Mouse (Mus musculus): ENCODE measurements around the gene Atp6v1c2.

The Atp6v1c2 gene

DNA sequence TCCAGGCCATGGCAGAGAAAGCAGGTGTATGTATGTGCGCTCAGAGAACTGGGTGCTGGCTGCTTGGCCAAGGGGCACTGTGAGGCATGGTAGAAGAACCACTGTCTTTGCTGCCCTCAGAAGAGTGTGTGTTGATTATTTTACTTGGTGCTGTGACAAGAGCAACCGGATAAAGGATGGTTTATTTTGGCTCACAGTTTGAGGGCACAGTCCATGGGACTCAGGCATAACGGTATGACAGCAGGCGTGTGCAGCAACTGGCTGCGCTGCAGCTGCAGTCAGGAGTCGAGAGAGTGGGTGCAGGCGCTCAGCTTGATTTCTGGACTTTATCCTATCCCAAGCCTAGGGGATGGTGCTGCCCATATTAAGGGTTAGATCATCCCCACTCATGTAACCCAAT is 70.7 kb downstream of the Atp6v1c2 start:
- DNase-seq (ENCODE audit: low read depth): no peak

DNA sequence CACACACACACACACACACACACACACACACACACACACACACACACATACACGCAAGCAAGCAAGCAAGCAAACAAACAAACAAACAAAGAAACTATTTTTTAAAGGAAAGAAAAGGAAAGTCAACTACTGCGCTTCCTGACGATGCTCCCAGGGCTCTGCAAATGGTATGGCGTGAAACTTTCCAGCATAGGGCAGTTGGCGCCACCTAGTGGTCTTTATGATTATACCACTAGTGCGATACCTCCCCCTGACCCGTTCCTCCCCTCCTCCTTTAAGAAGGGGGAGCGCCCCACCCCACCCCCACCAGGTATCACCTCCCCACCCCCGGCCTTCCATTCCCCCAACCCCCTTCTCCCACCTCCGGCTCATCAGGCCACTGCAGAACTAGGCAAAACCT is 72.3 kb downstream of the Atp6v1c2 start:
- DNase-seq (ENCODE audit: low read depth): peak; percentile 30

DNA sequence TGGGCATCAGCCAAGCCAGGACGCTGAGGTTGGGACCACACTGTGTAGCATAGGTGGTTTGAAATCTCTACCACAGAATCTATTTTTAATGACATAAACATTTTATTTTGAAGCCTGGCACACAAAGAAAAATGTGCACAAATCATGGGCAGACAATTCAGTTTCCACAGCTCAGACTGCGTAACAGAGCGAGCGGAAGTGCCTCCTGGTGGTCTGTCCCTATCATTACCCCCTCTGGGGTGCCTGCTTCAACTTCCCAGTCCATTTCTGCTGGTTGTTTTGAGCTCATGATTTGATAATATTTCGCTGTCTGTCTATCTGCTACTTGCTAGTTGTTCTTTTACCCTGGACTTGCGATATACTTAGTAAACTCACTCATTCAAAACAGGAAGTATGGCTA is 73.6 kb downstream of the Atp6v1c2 start:
- DNase-seq (ENCODE audit: low read depth): no peak

DNA sequence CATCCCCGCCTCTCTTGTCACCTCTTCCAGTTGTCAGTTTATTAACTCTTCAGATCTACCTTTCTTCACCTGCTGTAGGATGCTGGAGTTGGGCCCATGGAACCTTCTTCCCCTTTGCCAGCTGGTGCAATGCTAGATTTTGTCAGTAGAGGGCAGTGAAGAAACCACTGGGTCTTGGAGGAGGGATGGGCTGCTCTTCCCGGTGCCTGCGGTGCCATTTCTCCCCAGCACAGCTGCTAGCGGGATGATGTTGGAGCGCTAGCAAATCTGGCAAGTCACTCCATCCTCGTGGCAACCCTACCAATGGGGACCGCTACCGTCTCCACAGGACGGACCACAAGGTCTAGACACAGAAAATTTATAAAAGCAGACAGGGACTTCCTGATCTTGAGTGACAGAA is 76.1 kb downstream of the Atp6v1c2 start:
- DNase-seq (ENCODE audit: low read depth): peak; percentile 50

DNA sequence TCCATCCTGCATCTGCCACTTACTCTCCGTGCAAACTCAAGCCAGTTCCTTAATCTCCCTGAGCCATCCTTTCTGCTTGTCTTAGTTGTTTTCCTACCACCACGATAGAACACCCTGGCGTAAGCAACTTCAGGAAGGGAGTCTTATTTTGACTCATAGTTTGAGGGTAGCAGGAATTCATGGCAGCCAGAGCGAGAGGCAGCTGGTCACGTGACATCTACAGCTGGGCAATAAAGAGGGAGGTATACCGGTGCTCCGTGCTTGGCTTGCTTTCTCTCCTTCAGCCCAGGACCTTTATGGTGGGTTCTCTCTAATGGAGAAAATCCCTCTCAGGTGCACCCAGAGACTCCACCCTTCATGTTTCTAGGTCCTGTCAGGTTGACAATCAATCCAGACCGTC is 78.2 kb downstream of the Atp6v1c2 start:
- no peak for DNase-seq (ENCODE audit: low read depth)

DNA sequence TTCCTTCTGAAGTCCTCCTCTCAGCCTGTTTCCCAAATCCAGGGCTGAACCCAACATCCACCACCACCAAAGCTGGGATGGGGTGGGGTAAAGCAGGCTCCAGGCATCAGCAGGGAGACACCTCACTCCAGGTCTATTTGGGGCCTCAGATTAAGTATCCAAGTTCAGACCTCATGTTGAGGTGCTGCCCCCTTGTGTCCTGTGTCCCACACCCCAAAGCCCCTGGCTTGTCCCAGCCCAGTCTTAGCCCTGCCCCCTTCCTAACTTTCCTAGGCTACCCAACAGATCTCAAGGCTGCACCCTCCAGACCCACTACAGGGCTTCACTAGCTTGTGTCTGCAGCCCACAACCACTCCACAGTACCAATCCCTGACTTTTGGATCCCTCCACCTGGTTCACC is 87.1 kb downstream of the Atp6v1c2 start:
- DNase-seq (ENCODE audit: low read depth): no peak

DNA sequence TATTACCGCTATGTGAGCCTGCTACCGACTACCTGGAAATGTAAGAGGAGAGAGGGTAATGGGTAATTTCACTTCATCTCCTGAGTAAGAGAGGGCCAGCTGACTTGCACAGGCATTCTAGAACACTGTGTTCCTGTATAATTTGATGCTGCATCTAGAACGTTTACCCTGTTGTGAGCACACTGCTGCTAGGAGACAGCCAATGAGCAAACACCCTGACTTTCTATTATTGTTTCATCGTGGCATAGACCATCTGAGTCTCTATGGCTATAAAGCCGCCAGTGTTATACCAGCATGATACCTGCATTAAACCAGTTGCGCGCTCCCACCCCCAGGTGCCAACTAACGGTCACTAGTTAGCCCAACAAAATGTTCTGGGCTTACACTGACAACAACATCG is 87.5 kb downstream of the Atp6v1c2 start:
- no peak for DNase-seq (ENCODE audit: low read depth)

DNA sequence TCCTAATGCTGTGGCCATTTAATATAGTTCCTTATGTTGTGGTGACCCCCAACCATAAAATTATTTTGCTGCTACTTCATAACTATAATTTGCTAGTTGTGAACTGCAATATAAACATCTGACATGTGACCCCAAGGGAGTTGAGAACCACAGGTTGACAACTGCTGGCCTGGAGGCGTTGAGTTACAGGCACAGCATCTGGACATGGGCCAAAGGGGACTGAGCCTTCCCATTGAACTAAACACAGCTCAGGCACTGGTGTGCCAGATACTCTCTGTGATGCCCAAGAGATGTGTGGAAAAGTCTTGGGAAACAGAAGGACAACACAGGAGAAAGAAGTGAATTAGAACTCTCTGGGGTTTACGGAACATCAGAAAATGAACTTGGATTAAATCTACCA is 88.1 kb downstream of the Atp6v1c2 start:
- no peak for DNase-seq (ENCODE audit: low read depth)

DNA sequence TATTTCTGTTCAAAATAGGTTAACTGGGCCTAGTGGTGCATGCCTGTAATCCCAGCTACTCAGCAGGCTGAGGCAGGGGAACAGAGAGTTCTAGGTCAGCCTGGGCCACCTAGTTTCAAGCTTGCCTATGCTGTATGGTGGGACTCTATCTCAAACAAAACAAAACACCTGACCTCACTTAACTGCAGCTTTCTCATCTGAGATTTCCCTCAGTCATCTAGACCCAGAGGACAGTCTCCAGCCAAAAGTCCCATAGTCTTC is 89.8 kb downstream of the Atp6v1c2 start:
- DNase-seq (ENCODE audit: low read depth): no peak

DNA sequence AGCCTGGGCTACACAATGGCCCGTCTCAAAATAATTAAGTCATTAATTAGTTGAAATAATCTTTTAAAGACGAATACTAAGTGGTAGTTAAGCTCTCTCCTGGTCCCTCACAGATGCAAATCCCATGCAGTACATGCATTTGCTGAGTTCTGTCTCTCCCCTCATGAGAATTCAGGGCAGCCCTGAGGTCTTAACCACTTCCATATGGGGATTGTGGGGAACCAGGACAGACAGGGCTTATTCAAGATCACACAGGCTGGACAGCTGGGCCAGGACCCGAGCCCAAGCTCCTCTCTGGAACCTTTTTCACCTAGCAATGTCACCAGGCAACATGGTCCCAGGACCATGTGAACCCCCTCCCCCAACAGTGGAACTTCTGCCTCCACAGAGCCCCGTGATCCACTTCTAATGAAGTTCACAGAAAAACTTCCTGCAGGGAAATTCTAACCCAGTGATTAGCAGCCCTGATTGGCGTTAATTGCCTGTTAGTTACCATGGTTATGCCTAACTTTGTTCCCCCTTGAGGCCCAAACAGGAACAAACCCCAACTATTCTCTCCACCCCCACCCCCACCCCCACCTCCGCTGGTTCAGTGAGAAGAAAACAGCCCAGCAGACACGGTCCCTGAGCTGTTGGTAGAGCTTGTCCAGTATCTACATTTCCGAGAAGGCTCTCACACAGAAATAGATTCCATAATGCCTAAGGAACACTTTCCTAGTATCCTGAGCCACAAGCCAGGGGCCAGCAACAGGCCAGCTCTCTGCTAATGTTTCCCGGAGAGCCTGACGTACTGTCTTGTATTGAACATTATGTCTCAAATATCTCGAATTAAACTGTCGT is 90.4 kb downstream of the Atp6v1c2 start:
- DNase-seq (ENCODE audit: low read depth): no peak

DNA sequence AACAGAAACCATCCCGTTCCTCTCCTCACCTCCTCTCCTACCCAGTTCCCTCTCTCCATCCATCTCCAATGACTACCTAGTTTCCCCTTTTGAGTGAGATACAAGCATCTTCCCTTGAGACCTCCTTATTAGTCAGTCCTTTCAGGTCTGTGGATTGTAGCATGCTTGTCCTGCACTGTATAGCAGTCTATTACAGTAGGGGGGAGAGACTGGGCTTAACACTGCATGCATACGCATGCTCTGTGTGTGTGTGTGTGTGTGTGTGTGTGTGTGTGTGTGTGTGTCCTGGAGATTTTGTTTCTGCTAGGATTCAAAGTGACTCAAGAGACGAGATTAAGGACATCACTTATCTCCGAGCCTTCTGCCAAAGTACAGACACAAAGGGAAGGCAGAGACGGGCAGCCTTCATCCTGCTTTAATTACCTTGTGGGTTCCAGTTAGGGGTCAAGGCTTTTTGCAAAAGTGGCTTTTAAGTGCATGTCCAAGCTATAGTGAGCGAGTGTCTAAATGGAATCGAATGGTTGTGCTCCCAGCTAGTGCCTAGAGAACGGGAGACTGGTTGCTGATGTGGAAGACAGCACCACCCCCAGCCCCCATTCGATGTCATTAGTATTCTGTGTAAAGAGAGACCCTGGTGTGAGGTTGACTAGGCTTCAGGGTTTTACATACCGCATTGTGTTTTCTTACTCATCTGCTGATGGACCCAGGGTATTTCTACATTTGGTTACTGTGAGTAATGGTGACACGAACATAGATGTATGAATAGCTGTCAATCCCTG is 93.4 kb downstream of the Atp6v1c2 start:
- DNase-seq (ENCODE audit: low read depth): no peak
